Mouse (Mus musculus) C2C12 (cell line): ENCODE measurements around the gene Klhl26.

Experiments used
- CEBPB ChIP-seq: IDR thresholded peaks from one replicate; pipeline ENCODE4 v1.6.1; 2011; ENCODE audit warnings: low read depth, mild to moderate bottlenecking, control low read depth, moderate library complexity
- CTCF ChIP-seq: IDR thresholded peaks from one replicate; pipeline ENCODE4 v1.5.1; 2011; ENCODE audit not compliant: control insufficient read depth, insufficient read depth, insufficient read length
- MAX ChIP-seq: IDR thresholded peaks from one replicate; pipeline ENCODE4 v1.6.1; 2011; ENCODE audit warnings: mild to moderate bottlenecking, control low read depth
- MYOD1 ChIP-seq: IDR thresholded peaks from one replicate; pipeline ENCODE4 v1.6.1; 2011; ENCODE audit warnings: low read depth; ENCODE audit not compliant: control insufficient read depth, insufficient read length
- MYOG ChIP-seq: IDR thresholded peaks from one replicate; pipeline ENCODE4 v1.6.1; 2011; ENCODE audit not compliant: control insufficient read depth, insufficient read length; ENCODE audit errors: extremely low read depth
- USF1 ChIP-seq: IDR thresholded peaks from one replicate; pipeline ENCODE4 v1.6.1; 2011; ENCODE audit warnings: low read depth, mild to moderate bottlenecking, control low read depth, moderate library complexity

DNA sequence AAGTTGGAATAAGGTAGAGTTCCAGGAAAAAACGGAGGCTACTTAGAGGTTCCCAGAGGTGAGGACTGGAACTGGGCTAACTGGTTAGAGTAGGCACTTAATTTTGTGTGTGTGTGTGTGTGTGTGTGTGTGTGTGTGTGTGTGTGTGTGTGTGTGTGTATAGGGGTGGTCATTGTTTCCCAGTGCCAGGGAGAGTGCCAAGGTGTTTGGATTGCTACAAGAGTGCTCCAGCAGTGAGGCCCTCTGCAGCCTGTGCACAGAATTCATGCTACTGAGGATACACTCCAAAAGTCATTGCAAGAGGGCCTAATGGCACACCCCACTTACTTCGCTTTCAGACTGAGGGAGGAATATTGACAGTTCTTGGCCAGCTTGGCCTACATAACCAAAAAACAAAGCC, 6.2 kb upstream of the Klhl26 start:
- TF ChIP-seq CTCF (no peak), MAX (no peak), CEBPB (no peak), USF1 (no peak), MYOD1 (no peak), MYOG (no peak)
